Mouse (Mus musculus): ENCODE measurements at regions not wholly inside any gene's neighbourhood (a gene's known extent, or its start where the extent isn't known, plus 50 kb on each side); places are given as distances from the start of the nearest gene placed in this dataset.

GRCm38 (mm10) chr19:23507256-23507851 is 59.1 kb upstream of the Mamdc2 start:
- H3K27ac ChIP-seq (replicated peaks; ENCODE audit: low read depth, low read length), result no peak overlapping the region
- peaks cover 8% of the 10 kb centered on the region for H3K4me1 ChIP-seq (ENCODE audit: control insufficient read depth, insufficient read depth, low read length)
- no peak overlapping the region for H3K4me3 ChIP-seq (replicated peaks; ENCODE audit: low read length)
- no peak overlapping the region for H3K9ac ChIP-seq (ENCODE audit: low read depth, low read length, severe bottlenecking)
- ATAC-seq (ENCODE audit: low FRiP score, low read depth) (no peak), DNase-seq (ENCODE audit: low spot score) (no peak)
- no peak for TF ChIP-seq POLR2A (IDR thresholded peaks at IDR 0.05; ENCODE audit: borderline replicate concordance, extremely low read depth, insufficient read depth, insufficient read length)
- H3K9me3 ChIP-seq (ENCODE audit: control insufficient read depth, low read length), result no peaks in the 10 kb centered on the region
- 8% methylated on average over 14 of the region's 14 CpGs for WGBS
- peak overlapping the region; percentile 23; the same call in 1 of the 2 replicates for H3K4me2 ChIP-seq (replicated peaks; ENCODE audit: low read depth, low read length, severe bottlenecking)
- no peaks in the 10 kb centered on the region for H3K36me3 ChIP-seq (ENCODE audit: control insufficient read depth, insufficient read depth, low read length)
- H3K27me3 ChIP-seq (ENCODE audit: control insufficient read depth, insufficient read depth, low read length), result no peaks in the 10 kb centered on the region
